Mouse (Mus musculus): ENCODE data around the gene Spop. TPM values are rescaled to one million over a fixed set of nuclear protein-coding genes. Genes with fewer than 3 reads are reported as not detected.

The Spop gene
- total and polyA plus RNA-seq, 3 experiments = 28.8 to 70.5 (median 29.2) TPM

DNA sequence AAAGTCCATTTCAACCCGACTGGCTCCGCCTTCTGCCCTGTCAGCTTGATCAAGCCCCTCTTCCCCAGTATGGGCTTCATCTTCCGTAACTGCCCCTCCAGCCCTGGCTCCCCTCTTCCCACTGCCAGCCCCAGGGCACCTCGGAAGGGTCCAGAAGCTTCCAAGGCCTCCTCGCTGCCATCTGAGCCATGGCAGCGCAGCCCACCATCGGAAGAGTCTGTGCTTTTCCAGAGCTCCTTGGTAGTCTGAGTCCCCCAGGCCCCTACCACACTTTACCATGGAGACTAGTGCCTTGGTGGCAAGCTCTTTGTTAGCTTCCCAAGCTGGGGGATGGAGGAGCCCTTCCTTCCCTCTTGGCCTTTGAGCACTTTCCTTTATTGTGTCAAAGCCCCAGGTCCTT, 33.2 kb upstream of the Spop start:
- Histone ChIP-seq H3K27me3 (ENCODE audit: insufficient read depth, low read length) (no peaks in the 10 kb centered on the region), H3K9me3 (replicated peaks) (peaks cover 4% of the 10 kb centered on the region; the same call in 1 of the 2 replicates), H3K4me1 (ENCODE audit: insufficient read depth, low read depth, low read length) (peaks cover 12% of the 10 kb centered on the region), H3K36me3 (replicated peaks) (peaks cover 74% of the 10 kb centered on the region), H3K4me3 (ENCODE audit: low read depth, low read length) (no peak overlapping the region)
- ATAC-seq (ENCODE audit: extremely low read depth, insufficient number of reproducible peaks, low FRiP score, poor library complexity, severe bottlenecking) (no peak), DNase-seq (ENCODE audit: low spot score) (no peak)
- TF ChIP-seq TAL1 (conservative IDR thresholded peaks at IDR 0.05; ENCODE audit: low read depth, low read length) (no peak), GATA1 (IDR thresholded peaks at IDR 0.05; ENCODE audit: borderline replicate concordance, low read length) (no peak), GATA2 (IDR thresholded peaks at IDR 0.05; ENCODE audit: borderline replicate concordance, low read depth, low read length) (no peak), CTCF (IDR thresholded peaks at IDR 0.05; ENCODE audit: low read depth, low read length) (no peak), POLR2AphosphoS5 (IDR thresholded peaks at IDR 0.05; ENCODE audit: insufficient replicate concordance, low read depth, low read length) (no peak)

DNA sequence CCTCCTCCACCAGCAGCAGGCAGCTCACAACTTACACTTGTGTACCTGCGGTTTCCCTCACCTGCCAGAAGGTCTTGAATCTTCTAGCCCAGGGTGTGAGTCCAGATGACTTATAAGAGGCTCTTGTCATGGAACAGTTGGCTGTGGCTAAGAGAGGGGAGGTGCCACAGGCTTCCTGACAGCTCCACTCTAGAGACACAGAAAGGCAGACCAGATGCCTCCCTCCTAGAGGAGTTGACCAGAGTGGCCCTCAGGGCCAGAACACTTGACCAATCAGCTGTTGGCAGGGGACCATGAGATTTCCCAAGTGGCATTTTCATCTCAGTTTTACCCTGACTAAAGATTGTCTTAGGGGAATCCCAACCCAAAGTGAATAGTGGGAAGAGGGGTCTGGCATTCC, 32.7 kb upstream of the Spop start:
- peaks cover 72% of the 10 kb centered on the region for H3K36me3 ChIP-seq (replicated peaks)
- no peak overlapping the region for H3K4me3 ChIP-seq (ENCODE audit: low read depth, low read length)
- ATAC-seq (ENCODE audit: extremely low read depth, insufficient number of reproducible peaks, low FRiP score, poor library complexity, severe bottlenecking) = no peak
- DNase-seq (ENCODE audit: low spot score) = no peak
- peaks cover 16% of the 10 kb centered on the region for H3K4me1 ChIP-seq (ENCODE audit: insufficient read depth, low read depth, low read length)
- TF ChIP-seq GATA1 (IDR thresholded peaks at IDR 0.05; ENCODE audit: borderline replicate concordance, low read length) (no peak), POLR2AphosphoS5 (IDR thresholded peaks at IDR 0.05; ENCODE audit: insufficient replicate concordance, low read depth, low read length) (no peak), CTCF (IDR thresholded peaks at IDR 0.05; ENCODE audit: low read depth, low read length) (no peak), GATA2 (IDR thresholded peaks at IDR 0.05; ENCODE audit: borderline replicate concordance, low read depth, low read length) (no peak), TAL1 (conservative IDR thresholded peaks at IDR 0.05; ENCODE audit: low read depth, low read length) (no peak)
- H3K27me3 ChIP-seq (ENCODE audit: insufficient read depth, low read length) = no peaks in the 10 kb centered on the region
- peaks cover 4% of the 10 kb centered on the region; the same call in 1 of the 2 replicates for H3K9me3 ChIP-seq (replicated peaks)

DNA sequence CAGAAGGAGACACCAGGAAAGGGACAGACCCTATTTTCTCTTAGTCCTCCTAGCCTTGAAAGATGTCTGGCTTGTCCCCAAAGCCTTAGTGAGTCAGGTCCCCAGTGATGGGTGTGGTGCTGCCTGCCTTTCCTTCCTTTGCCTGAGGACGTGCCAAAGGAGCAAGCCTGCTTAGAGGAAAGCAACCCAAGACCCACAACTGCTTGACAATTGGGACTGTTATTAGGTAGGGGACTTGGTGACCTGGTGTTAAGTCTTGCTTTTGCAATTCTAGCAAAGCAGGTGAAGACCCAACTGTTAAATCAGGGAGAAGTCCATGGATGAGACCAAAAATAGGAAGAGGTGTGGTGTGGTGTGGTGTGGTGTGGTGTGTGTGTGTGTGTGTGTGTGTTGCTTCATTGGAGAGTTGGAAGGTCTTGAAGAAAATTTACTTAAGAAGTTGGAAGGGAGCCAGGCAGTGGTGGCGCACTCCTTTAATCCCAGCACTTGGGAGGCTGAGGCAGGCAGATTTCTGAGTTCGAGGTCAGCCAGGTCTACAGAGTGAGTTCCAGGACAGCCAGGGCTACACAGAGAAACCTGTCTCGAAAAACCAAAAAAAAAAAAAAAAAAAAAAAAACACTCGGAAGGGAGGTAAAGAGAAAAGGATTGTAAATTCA, 30.4 kb upstream of the Spop start:
- DNase-seq (ENCODE audit: low spot score) (no peak), ATAC-seq (ENCODE audit: extremely low read depth, insufficient number of reproducible peaks, low FRiP score, poor library complexity, severe bottlenecking) (no peak)
- Histone ChIP-seq H3K4me3 (ENCODE audit: low read depth, low read length) (no peak overlapping the region), H3K4me1 (ENCODE audit: insufficient read depth, low read depth, low read length) (peaks cover 27% of the 10 kb centered on the region), H3K27me3 (ENCODE audit: insufficient read depth, low read length) (no peaks in the 10 kb centered on the region), H3K36me3 (replicated peaks) (peaks cover 72% of the 10 kb centered on the region), H3K9me3 (replicated peaks) (peaks cover 4% of the 10 kb centered on the region; the same call in 1 of the 2 replicates)
- no peak for TF ChIP-seq CTCF (IDR thresholded peaks at IDR 0.05; ENCODE audit: low read depth, low read length)
- no peak for TF ChIP-seq GATA2 (IDR thresholded peaks at IDR 0.05; ENCODE audit: borderline replicate concordance, low read depth, low read length)
- TF ChIP-seq TAL1 (conservative IDR thresholded peaks at IDR 0.05; ENCODE audit: low read depth, low read length) = no peak
- TF ChIP-seq GATA1 (IDR thresholded peaks at IDR 0.05; ENCODE audit: borderline replicate concordance, low read length) = no peak
- TF ChIP-seq POLR2AphosphoS5 (IDR thresholded peaks at IDR 0.05; ENCODE audit: insufficient replicate concordance, low read depth, low read length) = no peak

DNA sequence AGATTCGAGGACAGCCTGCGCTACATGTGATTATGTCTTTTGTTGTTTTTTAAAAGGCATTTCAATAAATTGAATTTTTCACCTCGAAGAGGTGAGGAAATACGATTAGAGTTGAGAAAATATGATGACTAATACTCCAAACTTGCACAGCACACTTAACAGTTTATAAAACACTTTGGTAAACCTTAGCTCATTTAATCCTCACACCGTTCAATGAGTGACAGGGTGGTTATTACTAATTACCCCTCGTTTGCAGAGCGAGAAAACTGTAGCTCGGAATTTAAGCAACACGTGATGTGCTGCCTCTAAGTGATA, 29.9 kb upstream of the Spop start:
- TF ChIP-seq TAL1 (conservative IDR thresholded peaks at IDR 0.05; ENCODE audit: low read depth, low read length) = no peak
- TF ChIP-seq GATA2 (IDR thresholded peaks at IDR 0.05; ENCODE audit: borderline replicate concordance, low read depth, low read length) = no peak
- TF ChIP-seq POLR2AphosphoS5 (IDR thresholded peaks at IDR 0.05; ENCODE audit: insufficient replicate concordance, low read depth, low read length) = no peak
- no peak for TF ChIP-seq GATA1 (IDR thresholded peaks at IDR 0.05; ENCODE audit: borderline replicate concordance, low read length)
- no peak for TF ChIP-seq CTCF (IDR thresholded peaks at IDR 0.05; ENCODE audit: low read depth, low read length)
- no peaks in the 10 kb centered on the region for H3K27me3 ChIP-seq (ENCODE audit: insufficient read depth, low read length)
- H3K4me1 ChIP-seq (ENCODE audit: insufficient read depth, low read depth, low read length) = peaks cover 27% of the 10 kb centered on the region
- peaks cover 4% of the 10 kb centered on the region; the same call in 1 of the 2 replicates for H3K9me3 ChIP-seq (replicated peaks)
- H3K36me3 ChIP-seq (replicated peaks) = peaks cover 72% of the 10 kb centered on the region
- ATAC-seq (ENCODE audit: extremely low read depth, insufficient number of reproducible peaks, low FRiP score, poor library complexity, severe bottlenecking) (no peak), DNase-seq (ENCODE audit: low spot score) (no peak)
- peak overlapping the region; percentile 81 for H3K4me3 ChIP-seq (ENCODE audit: low read depth, low read length)

DNA sequence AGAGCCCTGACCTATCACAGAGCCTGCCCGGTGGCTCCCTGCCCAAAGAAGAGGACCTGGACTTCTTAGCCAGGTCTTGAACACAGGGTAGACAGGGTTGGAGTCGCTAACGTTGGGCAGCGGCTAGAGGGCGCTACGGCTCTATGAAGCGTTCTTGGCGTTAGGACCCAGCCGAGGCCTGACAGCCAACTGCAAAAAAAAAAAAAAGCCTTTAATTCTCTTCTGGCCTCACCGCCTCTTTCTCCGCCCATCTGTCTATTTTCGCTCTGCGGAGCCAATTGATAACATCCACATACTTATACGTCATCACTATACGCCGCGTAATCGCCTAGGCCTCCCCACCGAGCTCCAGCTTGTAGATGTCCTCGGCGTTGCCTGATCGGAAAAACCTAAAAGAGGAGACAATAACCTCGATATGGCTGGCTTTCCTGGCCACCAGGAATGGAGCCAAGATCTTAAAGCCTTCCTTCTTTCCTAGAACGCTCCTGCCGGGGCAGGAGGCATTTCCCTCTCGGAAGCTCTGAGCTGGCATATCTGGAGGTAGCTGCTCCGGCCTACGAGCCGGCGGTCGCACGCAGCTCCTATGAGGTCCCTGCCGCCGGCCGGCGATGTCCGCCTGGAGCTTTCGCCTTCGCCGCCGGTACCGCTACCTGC, 29.4 kb upstream of the Spop start, which contains the start of gene Slc35b1:
TSS of gene Slc35b1 (plus strand) at position 374 of the 654 bp plus-strand sequence.
- peak; percentile 90 for ATAC-seq (ENCODE audit: extremely low read depth, insufficient number of reproducible peaks, low FRiP score, poor library complexity, severe bottlenecking)
- peaks cover 4% of the 10 kb centered on the region; the same call in 1 of the 2 replicates for H3K9me3 ChIP-seq (replicated peaks)
- H3K36me3 ChIP-seq (replicated peaks) = peaks cover 72% of the 10 kb centered on the region
- H3K4me3 ChIP-seq (ENCODE audit: low read depth, low read length) = peak within 1 kb of the TSS; percentile 81
- DNase-seq (ENCODE audit: low spot score) = peak; percentile 94
- TF ChIP-seq TAL1 (conservative IDR thresholded peaks at IDR 0.05; ENCODE audit: low read depth, low read length) (0 out of 2 replicates have a peak, but pooled peaks have one; percentile 10), GATA1 (IDR thresholded peaks at IDR 0.05; ENCODE audit: borderline replicate concordance, low read length) (no peak), CTCF (IDR thresholded peaks at IDR 0.05; ENCODE audit: low read depth, low read length) (peak; percentile 31; the same call in 1 of the 2 replicates), GATA2 (IDR thresholded peaks at IDR 0.05; ENCODE audit: borderline replicate concordance, low read depth, low read length) (no peak), POLR2AphosphoS5 (IDR thresholded peaks at IDR 0.05; ENCODE audit: insufficient replicate concordance, low read depth, low read length) (no peak)
- no peaks in the 10 kb centered on the region for H3K27me3 ChIP-seq (ENCODE audit: insufficient read depth, low read length)
- peaks cover 27% of the 10 kb centered on the region for H3K4me1 ChIP-seq (ENCODE audit: insufficient read depth, low read depth, low read length)

DNA sequence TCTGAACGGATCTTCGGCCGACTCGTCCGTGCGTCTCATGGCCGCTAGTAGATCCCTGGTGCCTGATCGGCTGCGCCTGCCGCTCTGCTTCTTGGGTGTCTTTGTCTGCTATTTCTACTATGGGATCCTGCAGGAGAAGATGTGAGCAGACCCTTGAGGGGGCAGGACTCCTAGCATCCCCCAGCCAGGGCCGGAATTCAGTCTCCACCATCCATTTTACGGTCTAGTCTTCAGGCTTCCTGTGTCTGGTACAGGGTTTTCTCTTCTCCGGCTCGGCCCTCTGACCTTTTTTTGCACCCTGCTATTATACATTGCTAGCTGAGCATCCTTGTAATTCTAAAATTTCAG, 28.9 kb upstream of the Spop start:
- TF ChIP-seq CTCF (IDR thresholded peaks at IDR 0.05; ENCODE audit: low read depth, low read length) (no peak), TAL1 (conservative IDR thresholded peaks at IDR 0.05; ENCODE audit: low read depth, low read length) (no peak), POLR2AphosphoS5 (IDR thresholded peaks at IDR 0.05; ENCODE audit: insufficient replicate concordance, low read depth, low read length) (no peak), GATA1 (IDR thresholded peaks at IDR 0.05; ENCODE audit: borderline replicate concordance, low read length) (no peak)
- Histone ChIP-seq H3K27me3 (ENCODE audit: insufficient read depth, low read length) (no peaks in the 10 kb centered on the region), H3K4me1 (ENCODE audit: insufficient read depth, low read depth, low read length) (peaks cover 27% of the 10 kb centered on the region), H3K36me3 (replicated peaks) (peaks cover 72% of the 10 kb centered on the region), H3K9me3 (replicated peaks) (peaks cover 4% of the 10 kb centered on the region; the same call in 1 of the 2 replicates), H3K4me3 (ENCODE audit: low read depth, low read length) (peak overlapping the region; percentile 81)
- DNase-seq (ENCODE audit: low spot score) (no peak), ATAC-seq (ENCODE audit: extremely low read depth, insufficient number of reproducible peaks, low FRiP score, poor library complexity, severe bottlenecking) (no peak)

All from G1E (cell line).